Mouse (Mus musculus) heart, embryonic 13.5 days (tissue): ENCODE data around the gene Abcc9. TPM values are rescaled to one million over a fixed set of nuclear protein-coding genes. Genes with fewer than 3 reads are reported as not detected.
A peak's percentile ranks its signal among the peaks of the same experiment; 100 is the strongest.

Experiments
- ATAC-seq: fragments of 200-750 bp; cut with Nextera tagmentation; 2 replicates; pipeline ENCODE4 v1.8.0; 2017; ENCODE audit warnings: moderate TSS enrichment; ENCODE audit not compliant: insufficient number of reproducible peaks, low FRiP score, low TSS enrichment; ENCODE audit errors: extremely low read depth
- H3K27ac ChIP-seq: fragments of 300-500 bp; sonication (generic); replicated peaks from 2 replicates; pipeline ENCODE4 v1.5.1; 2015; ENCODE audit warnings: moderate library complexity, mild to moderate bottlenecking, inconsistent platforms
- H3K27me3 ChIP-seq: fragments of 300-500 bp; sonication (generic); replicated peaks from 2 replicates; pipeline ENCODE4 v1.6.1; 2015; ENCODE audit warnings: mild to moderate bottlenecking, inconsistent platforms
- H3K36me3 ChIP-seq: fragments of 300-500 bp; sonication (generic); 2 replicates; pipeline ENCODE4 v1.6.1; 2015; ENCODE audit warnings: mild to moderate bottlenecking, inconsistent platforms
- H3K4me1 ChIP-seq: fragments of 300-500 bp; sonication (generic); 2 replicates; pipeline ENCODE4 v1.6.1; 2015; ENCODE audit warnings: inconsistent platforms
- H3K4me2 ChIP-seq: fragments of 300-500 bp; sonication (generic); 2 replicates; pipeline ENCODE4 v1.6.1; 2015; ENCODE audit warnings: inconsistent platforms, mild to moderate bottlenecking, moderate library complexity
- H3K4me3 ChIP-seq: fragments of 300-500 bp; sonication (generic); 2 replicates; pipeline ENCODE4 v1.5.1; 2015; ENCODE audit warnings: moderate library complexity, mild to moderate bottlenecking, inconsistent platforms
- H3K9ac ChIP-seq: fragments of 300-500 bp; sonication (generic); 2 replicates; pipeline ENCODE4 v1.6.1; 2015; ENCODE audit warnings: inconsistent platforms, mild to moderate bottlenecking, moderate library complexity
- H3K9me3 ChIP-seq: fragments of 300-500 bp; sonication (generic); 2 replicates; pipeline ENCODE4 v1.6.1; 2016; ENCODE audit warnings: inconsistent platforms
- WGBS: fragments of 180-500 bp; shearing (Covaris S2); methylation state at CpG from one replicate; pipeline ENCODE4 v1.1.7; 2015; ENCODE audit warnings: mixed read lengths; 5-methylcytosine and 5-hydroxymethylcytosine counted together
- polyA plus RNA-seq: library from polyadenylated mRNA; unstranded; fragments of >200 nt; fragmentation: Nextera tagmentation; extraction: Ambion mirVana; gene quantifications from 2 replicates; pipeline ENCODE4 v1.2.1, GENCODE M21; 2015

The Abcc9 gene
- polyA plus RNA-seq, 1 experiment from 2014 or later = 12.8 TPM

- 0 out of 2 replicates have a peak, but pooled peaks cover 4% of the 10 kb centered on the region for H3K36me3 ChIP-seq
- no peak overlapping the region for H3K27ac ChIP-seq
- peak overlapping the region; percentile 80 for H3K9ac ChIP-seq
- peaks cover 54% of the 10 kb centered on the region for H3K27me3 ChIP-seq
- no peaks in the 10 kb centered on the region for H3K9me3 ChIP-seq
- peaks cover 48% of the 10 kb centered on the region for H3K4me1 ChIP-seq
- WGBS = 10% methylated on average over 30 of the region's 30 CpGs
- H3K4me2 ChIP-seq = peak overlapping the region; percentile 92
- no peak for ATAC-seq
- H3K4me3 ChIP-seq = peak overlapping the region; percentile 61
Observed at GRCm38 (mm10) chr6:142570046-142570770, 131.9 kb downstream of the Abcc9 start.

GRCm38 (mm10) chr6:142568713-142569357, 133.3 kb downstream of the Abcc9 start:
- no peak overlapping the region for H3K4me3 ChIP-seq
- peaks cover 48% of the 10 kb centered on the region for H3K4me1 ChIP-seq
- 0 out of 2 replicates have a peak, but pooled peaks cover 4% of the 10 kb centered on the region for H3K36me3 ChIP-seq
- H3K27ac ChIP-seq = no peak overlapping the region
- 53% methylated on average over 7 of the region's 7 CpGs for WGBS
- H3K27me3 ChIP-seq = peaks cover 52% of the 10 kb centered on the region
- no peak for ATAC-seq
- no peak overlapping the region for H3K9ac ChIP-seq
- peak overlapping the region; percentile 2; the same call in 1 of the 2 replicates for H3K4me2 ChIP-seq
- H3K9me3 ChIP-seq = no peaks in the 10 kb centered on the region

DNA sequence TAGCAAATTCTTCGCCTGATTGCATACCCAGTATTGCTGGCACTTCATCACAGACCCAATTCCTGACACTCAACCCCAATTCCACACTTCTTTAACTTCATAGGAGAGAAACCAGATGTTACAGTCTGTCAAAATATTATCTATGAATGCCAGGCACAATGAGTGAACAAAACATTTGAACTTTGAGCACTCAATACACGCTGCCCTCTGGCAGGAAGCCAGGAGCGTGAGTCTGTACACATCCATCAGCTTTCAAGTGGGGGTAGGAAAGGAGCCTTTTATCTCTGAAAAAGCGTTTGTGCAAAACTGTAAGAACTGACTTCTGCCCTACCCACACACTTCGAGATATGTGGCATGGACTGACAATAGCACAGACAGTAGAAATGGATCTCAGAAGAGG, 134.7 kb downstream of the Abcc9 start:
- no peak overlapping the region for H3K9ac ChIP-seq
- H3K36me3 ChIP-seq = 0 out of 2 replicates have a peak, but pooled peaks cover 4% of the 10 kb centered on the region
- peak overlapping the region; percentile 43 for H3K4me2 ChIP-seq
- peak; percentile 19; the same call in 1 of the 2 replicates for ATAC-seq
- peak overlapping the region; percentile 51 for H3K27ac ChIP-seq
- peaks cover 48% of the 10 kb centered on the region for H3K4me1 ChIP-seq
- H3K4me3 ChIP-seq = no peak overlapping the region
- peaks cover 40% of the 10 kb centered on the region for H3K27me3 ChIP-seq
- no peaks in the 10 kb centered on the region for H3K9me3 ChIP-seq
- 10% methylated on average over 5 of the region's 5 CpGs for WGBS

GRCm38 (mm10) chr6:142564746-142565145, 137.4 kb downstream of the Abcc9 start:
- 0 out of 2 replicates have a peak, but pooled peaks cover 4% of the 10 kb centered on the region for H3K36me3 ChIP-seq
- WGBS = 85% methylated on average over 3 of the region's 3 CpGs
- no peak overlapping the region for H3K9ac ChIP-seq
- no peaks in the 10 kb centered on the region for H3K9me3 ChIP-seq
- no peak overlapping the region for H3K27ac ChIP-seq
- peaks cover 26% of the 10 kb centered on the region for H3K4me1 ChIP-seq
- peaks cover 19% of the 10 kb centered on the region for H3K27me3 ChIP-seq
- H3K4me2 ChIP-seq = no peak overlapping the region
- no peak overlapping the region for H3K4me3 ChIP-seq
- no peak for ATAC-seq

DNA sequence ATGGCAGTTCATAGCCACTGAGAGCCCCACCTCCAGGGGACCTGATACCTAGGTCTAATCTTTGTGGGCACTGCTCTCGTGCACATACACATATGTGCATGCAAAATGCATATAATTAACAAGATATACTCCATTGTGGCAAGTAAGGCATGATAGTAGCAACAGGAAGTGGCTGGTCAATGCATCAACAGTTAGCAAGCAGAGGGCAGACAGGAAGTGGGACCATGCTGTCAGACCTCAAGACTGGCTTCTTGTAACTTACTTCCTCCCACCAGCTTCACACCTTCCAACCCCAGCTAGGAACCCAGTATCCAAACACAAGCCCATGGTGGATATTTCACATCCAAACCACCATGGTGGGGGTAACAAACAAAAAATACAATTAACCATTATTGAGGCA, 141.0 kb downstream of the Abcc9 start:
- no peak overlapping the region for H3K27ac ChIP-seq
- peaks cover 4% of the 10 kb centered on the region; the same call in 1 of the 2 replicates for H3K4me1 ChIP-seq
- no peaks in the 10 kb centered on the region for H3K9me3 ChIP-seq
- 45% methylated on average over 1 of the region's 1 CpGs for WGBS
- peaks cover 8% of the 10 kb centered on the region; the same call in 1 of the 2 replicates for H3K27me3 ChIP-seq
- no peak overlapping the region for H3K4me3 ChIP-seq
- ATAC-seq = no peak
- H3K4me2 ChIP-seq = no peak overlapping the region
- no peak overlapping the region for H3K9ac ChIP-seq
- 0 out of 2 replicates have a peak, but pooled peaks cover 4% of the 10 kb centered on the region for H3K36me3 ChIP-seq

DNA sequence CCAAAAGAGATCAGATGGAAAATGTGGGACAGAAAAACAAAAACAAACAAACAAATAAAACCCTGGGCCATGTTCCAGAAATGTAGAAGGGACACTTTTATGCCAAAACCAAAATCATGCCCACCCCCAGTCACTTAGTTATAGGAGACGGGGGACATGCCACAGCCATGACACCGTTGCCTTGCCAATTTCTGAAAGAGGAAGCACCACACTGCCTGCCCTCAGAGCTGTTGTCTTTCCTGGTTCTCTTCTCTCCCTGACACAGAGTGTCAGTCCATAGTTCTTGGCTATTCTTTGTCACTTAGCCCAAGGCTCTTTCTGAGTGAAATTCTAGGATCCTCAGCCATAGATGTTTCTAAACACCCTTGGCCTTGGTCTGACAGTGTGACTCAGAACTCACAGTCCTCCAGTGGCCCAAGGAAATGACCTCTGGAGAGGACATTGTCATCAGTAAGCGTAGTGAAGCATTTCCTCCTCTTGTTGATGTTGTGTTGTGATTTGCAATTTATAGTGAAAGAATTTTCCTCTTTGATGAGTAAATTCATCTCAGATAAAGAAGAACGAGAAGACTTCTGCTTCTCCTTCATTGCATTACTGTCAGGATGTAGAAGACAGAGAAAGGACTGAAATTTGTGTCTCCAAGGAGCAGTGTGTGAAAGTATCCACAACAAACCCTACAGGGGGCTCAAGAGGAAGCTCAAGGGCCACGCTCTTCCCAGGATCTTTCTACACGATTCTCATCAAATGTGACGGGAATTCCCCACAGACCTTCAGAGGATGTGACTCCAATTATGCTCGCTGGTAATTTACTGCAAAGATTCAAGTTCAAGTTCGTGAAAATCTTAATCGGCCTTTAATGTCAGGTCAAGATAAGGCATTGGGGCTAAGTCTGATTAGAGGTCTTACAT, 143.1 kb downstream of the Abcc9 start:
- Histone ChIP-seq H3K27ac (no peak overlapping the region), H3K4me2 (no peak overlapping the region), H3K36me3 (no peaks in the 10 kb centered on the region), H3K4me1 (peaks cover 6% of the 10 kb centered on the region; the same call in 1 of the 2 replicates), H3K4me3 (no peak overlapping the region), H3K9ac (no peak overlapping the region), H3K27me3 (no peaks in the 10 kb centered on the region; the same call in 1 of the 2 replicates), H3K9me3 (no peaks in the 10 kb centered on the region)
- WGBS = 67% methylated on average over 10 of the region's 10 CpGs
- no peak for ATAC-seq

DNA sequence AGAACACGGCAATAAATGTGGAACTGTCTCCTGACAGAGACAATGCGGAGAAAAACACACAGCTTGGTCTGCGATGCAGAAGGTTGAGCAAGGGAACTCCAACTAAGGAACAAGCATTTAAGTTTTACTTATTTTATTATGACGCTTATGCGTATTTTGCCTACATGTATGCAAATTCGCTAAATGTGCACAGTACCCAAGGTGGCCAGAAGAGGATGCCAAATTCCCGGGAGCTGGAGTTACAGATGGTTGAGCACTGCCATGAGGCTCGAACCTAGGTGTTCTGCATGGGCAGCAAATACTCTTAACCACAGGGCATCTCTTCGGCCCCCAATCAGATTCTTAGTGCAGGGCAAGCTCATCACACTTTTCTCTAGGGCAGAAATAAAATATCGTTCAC, 144.0 kb downstream of the Abcc9 start:
- Histone ChIP-seq H3K9ac (no peak overlapping the region), H3K9me3 (no peaks in the 10 kb centered on the region), H3K36me3 (no peaks in the 10 kb centered on the region), H3K27ac (no peak overlapping the region), H3K4me1 (peaks cover 6% of the 10 kb centered on the region; the same call in 1 of the 2 replicates), H3K4me2 (no peak overlapping the region), H3K4me3 (no peak overlapping the region), H3K27me3 (no peaks in the 10 kb centered on the region; the same call in 1 of the 2 replicates)
- 80% methylated on average over 10 of the region's 10 CpGs for WGBS
- no peak for ATAC-seq

- Histone ChIP-seq H3K9me3 (no peaks in the 10 kb centered on the region), H3K27ac (no peak overlapping the region), H3K27me3 (no peaks in the 10 kb centered on the region; the same call in 1 of the 2 replicates), H3K36me3 (no peaks in the 10 kb centered on the region), H3K4me2 (no peak overlapping the region), H3K4me3 (no peak overlapping the region), H3K4me1 (peaks cover 12% of the 10 kb centered on the region), H3K9ac (no peak overlapping the region)
- no peak for ATAC-seq
- 38% methylated on average over 1 of the region's 1 CpGs for WGBS
Observed at GRCm38 (mm10) chr6:142555988-142556387, 146.1 kb downstream of the Abcc9 start.

DNA sequence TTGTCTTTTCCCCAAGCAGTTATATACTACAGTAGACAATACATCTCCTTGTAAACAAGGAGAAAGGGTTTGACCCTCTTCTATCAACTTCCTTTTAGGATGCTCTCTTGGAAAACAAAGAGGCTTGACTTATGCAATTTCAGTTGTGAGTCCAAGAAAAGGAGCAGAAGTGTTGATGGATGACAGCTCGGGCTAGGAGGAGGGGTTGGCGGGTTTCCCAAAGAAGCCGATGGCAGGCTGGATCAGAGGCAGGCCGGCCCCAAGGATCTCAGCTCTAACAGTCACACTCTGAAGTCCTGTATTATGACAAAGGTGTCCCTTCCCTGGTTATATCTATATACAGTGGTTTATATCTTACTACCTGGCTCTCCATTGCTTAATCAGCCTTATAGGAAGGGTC, 150.6 kb downstream of the Abcc9 start:
- Histone ChIP-seq H3K36me3 (no peaks in the 10 kb centered on the region), H3K4me2 (no peak overlapping the region), H3K9ac (no peak overlapping the region), H3K4me3 (no peak overlapping the region), H3K4me1 (peaks cover 11% of the 10 kb centered on the region), H3K27ac (no peak overlapping the region), H3K9me3 (no peaks in the 10 kb centered on the region), H3K27me3 (no peaks in the 10 kb centered on the region)
- 29% methylated on average over 4 of the region's 4 CpGs for WGBS
- ATAC-seq = no peak

DNA sequence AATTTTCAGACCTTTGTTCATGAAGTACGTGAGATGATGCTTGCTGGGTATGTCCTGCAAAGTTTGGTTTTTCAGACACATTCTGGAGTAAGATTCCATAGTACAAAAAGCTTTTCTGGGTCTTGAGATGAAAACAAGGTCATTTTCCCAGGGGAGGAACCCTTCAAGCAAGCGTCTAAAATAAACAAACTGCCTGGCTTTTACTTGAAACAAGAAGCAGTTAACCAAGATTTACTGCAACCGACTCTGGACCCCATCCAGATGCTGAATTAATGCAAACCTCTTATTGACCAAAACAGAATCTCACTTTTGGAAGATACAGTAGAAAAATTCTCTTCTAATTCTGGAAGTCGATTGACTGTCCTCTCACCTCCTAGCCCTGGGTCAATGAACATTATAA, 151.2 kb downstream of the Abcc9 start:
- Histone ChIP-seq H3K4me2 (no peak overlapping the region), H3K9me3 (no peaks in the 10 kb centered on the region), H3K9ac (no peak overlapping the region), H3K4me3 (no peak overlapping the region), H3K36me3 (no peaks in the 10 kb centered on the region), H3K4me1 (peaks cover 11% of the 10 kb centered on the region), H3K27ac (no peak overlapping the region), H3K27me3 (no peaks in the 10 kb centered on the region)
- WGBS = 61% methylated on average over 4 of the region's 4 CpGs
- no peak for ATAC-seq

GRCm38 (mm10) chr6:142548377-142548776, 153.7 kb downstream of the Abcc9 start:
- no peak overlapping the region for H3K9ac ChIP-seq
- H3K4me2 ChIP-seq = no peak overlapping the region
- H3K27me3 ChIP-seq = no peaks in the 10 kb centered on the region
- no peak for ATAC-seq
- H3K27ac ChIP-seq = no peak overlapping the region
- 71% methylated on average over 2 of the region's 2 CpGs for WGBS
- no peak overlapping the region for H3K4me3 ChIP-seq
- peaks cover 21% of the 10 kb centered on the region for H3K4me1 ChIP-seq
- no peaks in the 10 kb centered on the region for H3K9me3 ChIP-seq
- H3K36me3 ChIP-seq = no peaks in the 10 kb centered on the region
